Mouse (Mus musculus): Measurements from ENCODE around the gene Rnft1.

Gene Rnft1

DNA sequence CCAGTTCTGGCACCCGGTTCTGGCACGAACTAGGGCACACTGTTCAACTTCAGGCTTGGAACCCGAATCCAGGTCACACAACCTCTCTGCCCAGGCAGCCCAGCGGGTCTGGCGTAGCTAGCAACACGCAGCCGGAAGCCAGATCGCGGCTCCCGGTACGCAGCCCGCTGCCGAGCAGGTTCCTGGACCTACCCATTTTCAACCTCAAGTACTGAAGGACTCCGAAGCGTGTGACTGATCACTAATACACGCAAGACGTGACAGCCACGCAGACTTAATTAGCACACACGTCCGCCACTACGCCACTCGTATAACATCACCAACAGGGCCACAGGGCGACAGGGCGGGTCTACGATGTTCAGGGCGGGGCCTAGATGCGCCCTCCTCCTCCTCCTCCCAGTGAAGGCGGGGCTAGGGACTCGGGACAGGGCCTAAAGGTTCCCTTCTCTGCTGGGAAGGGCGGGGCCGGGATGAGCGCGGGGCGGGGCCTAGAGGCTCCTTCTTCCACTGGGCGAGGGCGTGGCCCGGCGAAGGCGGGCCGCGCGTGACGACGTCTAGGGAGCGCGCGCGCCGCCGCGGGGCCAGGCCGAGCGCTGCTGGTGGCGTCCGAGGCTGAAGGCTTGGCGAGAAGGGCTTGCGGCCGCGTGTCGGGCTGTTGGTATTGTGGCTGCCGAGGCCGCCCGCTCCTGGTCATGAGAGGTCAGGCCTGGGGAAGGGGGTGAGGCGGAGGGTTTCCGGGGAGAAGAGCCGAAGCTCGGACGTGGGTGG lies at the start of gene Rnft1:
Gene Rnft1 (plus strand): TSS at position 557 of the 768 bp plus-strand sequence.
- peak; percentile 98 for DNase-seq (ENCODE audit: low read depth, low spot score)

DNA sequence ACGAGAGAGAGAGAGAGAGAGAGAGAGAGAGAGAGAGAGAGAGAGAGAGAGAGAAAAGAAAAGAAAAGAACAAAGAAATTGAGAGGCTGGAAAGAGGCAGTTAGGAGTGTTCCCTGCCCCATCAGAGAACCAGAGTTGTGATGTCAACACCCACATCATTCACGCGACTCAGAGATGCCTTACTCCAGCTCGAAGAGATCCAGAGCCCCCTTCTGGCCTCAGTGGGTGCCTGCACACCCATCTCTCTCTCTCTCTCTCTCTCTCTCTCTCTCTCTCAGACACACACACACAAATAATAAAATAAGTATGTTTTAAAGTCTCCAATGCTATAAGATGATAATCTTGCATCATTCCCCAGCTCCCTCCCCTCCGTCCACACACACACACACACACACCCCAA lies 47.6 kb upstream of the Rnft1 start:
- DNase-seq (ENCODE audit: low read depth, low spot score) = peak; percentile 65

DNA sequence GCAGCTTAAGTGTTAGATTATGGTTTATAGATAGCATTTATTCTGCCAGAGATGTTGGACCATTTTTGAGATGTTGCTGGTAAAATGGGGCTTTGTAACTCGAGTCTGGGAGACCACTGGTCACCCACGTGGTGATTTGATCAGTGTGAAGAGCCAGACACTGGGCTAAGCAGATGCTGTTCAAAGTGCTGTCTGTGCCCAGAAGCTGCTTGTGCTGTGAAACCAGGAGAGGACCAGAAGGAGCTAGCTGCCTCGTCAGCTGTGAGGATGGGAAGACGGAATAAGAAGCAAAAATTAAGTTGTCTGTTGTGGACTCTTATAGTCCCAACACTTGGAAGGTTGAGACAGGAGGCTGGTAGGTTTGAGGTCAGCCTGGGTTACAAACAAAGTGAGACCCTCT lies 46.2 kb upstream of the Rnft1 start:
- DNase-seq (ENCODE audit: low read depth, low spot score) = no peak

DNA sequence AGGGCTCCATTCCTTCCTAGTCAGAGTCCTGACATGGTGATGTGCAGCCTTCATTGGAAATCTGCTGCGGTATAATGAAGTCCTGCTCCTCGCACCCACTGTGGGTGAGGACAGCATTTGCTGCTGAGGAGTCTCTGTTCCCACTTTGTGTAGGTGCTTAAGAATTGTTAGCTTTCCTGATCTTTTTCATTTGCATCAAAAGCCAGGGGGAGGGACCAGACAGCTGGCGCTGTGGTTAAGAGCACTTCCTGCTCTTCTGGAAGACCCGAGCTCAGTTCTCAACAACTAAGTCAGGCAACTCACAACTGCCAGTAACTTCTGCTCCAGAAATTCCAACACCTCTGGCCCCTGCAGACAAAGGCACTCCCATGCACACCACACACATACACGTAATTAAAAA lies 43.7 kb upstream of the Rnft1 start:
- peak; percentile 28 for DNase-seq (ENCODE audit: low read depth, low spot score)

DNA sequence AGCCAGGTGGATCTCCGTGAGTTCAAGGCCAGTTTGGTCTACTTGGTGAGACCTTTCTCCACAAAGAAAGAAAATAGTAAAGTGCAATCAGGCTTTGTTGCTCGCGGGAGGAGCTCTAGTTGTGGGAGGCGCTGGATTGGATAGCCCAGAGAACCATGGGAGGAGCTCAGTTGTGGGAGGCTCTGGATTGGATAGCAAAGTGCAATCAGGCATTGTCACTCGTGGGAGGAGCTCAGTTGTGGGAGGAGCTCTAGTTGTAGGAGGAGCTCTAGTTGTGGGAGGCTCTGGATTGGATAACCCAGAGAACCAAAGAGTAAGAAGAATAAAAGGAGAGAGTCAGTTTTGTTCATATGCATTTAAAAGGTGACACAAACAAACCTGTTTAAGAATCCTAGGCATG lies 30.5 kb upstream of the Rnft1 start:
- DNase-seq (ENCODE audit: low read depth, low spot score) = peak; percentile 95

DNA sequence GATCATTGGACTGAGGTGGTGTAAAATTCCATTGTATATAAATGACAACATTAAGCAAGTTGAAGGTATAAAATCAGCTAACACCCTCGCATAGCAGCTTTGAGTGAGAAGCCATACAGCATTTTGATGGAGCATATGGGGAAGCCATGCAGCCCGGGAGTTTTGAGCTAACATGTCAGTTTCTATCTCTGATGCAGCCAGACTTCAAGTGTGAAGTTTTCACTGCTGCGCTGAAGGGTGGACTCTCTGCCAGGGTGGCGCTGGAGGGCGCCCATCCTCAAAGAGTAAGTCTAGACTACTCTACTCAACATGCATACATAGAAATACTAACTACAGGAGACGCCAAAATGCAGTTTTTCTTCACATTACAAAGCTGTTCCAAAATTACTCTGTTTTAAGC lies 26.9 kb upstream of the Rnft1 start:
- DNase-seq (ENCODE audit: low read depth, low spot score) = no peak

DNA sequence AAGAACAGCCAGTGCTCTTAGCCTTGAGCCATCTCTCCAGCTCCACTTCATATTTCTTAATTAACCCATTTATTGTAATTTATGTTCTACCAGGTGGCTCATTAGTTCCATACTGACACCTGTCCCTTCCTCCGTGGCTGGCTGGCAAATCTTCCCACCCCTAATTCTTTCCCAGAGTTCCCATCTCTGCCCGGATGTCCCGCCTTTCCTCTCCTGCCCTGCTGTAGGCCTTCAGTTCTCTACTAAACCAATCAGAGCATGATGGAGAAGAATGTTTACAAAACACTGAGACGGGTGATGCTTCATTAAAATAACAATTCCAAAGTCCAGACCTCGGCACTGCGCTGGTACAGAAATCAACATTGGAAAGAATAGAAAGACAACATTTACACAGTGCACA lies 25.6 kb upstream of the Rnft1 start:
- peak; percentile 87 for DNase-seq (ENCODE audit: low read depth, low spot score)

DNA sequence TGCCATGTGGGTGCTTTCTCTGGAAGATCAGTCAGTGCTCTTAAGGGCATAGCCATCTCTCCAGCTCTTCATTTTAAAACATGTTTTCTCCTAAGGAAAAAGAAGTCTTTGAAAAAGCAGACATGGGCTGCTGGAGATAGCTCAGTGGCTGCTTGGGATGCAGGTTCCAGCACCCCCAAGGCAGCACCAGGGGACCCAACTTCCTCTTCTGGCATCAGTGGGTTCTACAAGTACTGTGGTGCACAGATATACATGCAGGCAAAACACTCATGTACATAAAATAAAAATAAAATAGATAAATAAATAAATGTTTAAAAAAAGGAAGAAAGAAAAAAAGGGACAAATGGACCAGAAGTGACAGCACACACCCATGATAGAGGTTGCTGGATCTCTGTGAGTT lies 21.9 kb upstream of the Rnft1 start:
- peak; percentile 40 for DNase-seq (ENCODE audit: low read depth, low spot score)

DNA sequence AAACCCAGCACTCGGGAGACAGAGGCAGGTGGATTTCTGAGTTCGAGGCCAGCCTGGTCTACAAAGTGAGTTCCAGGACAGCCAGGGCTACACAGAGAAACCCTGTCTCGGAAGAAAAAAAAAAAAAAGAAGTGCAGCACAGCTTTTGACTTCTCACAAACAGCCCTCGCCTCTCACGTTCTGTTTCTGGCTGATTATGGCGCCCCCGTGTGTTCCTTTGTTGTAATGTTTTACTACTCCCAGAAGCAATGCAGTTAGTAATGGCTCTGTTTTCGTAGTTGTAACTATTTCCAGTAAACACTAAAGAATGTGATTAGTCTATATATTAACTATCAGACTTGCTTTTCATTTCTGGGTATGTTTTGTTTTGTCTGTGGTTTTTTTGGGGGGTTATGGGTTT lies 20.2 kb upstream of the Rnft1 start:
- peak; percentile 81 for DNase-seq (ENCODE audit: low read depth, low spot score)

DNA sequence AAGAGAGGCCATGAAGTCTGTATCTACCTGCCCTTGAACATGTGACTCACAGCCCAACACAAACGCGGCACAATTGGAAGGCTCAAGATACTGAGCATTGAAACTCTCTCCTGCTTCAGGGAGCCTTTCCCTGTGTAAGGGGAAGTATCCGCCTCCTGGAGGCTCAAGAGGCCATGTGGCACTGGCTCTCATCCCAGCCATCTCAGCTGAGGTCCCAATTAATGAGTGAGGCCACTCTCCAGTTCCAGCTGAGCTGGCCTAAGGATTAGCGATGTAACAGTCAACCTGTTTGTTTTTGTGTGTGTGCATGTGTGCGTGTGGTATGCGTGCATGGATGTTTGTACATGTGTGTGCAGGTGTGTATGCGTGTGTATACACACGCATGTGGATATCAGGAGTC lies 16.1 kb upstream of the Rnft1 start:
- no peak for DNase-seq (ENCODE audit: low read depth, low spot score)

DNA sequence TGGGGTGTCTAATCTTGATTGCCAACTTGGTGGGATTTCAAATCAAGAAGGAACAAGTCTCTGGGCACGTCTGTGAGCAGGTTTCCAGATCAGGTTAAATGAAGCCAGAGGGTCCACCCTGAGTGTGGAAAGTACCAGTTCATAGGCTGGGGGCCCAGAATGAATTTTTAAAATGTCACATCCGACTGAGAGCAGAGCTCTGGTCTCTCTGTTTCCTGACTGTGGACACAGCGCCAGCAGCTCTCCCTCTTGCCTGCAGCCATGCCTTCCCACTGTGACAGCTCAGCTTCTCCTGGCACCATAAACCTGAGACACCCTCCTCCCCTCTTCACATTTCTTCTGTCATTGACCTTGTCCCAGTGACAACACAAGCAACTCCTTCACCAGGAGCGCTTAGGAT lies 15.5 kb upstream of the Rnft1 start:
- no peak for DNase-seq (ENCODE audit: low read depth, low spot score)

DNA sequence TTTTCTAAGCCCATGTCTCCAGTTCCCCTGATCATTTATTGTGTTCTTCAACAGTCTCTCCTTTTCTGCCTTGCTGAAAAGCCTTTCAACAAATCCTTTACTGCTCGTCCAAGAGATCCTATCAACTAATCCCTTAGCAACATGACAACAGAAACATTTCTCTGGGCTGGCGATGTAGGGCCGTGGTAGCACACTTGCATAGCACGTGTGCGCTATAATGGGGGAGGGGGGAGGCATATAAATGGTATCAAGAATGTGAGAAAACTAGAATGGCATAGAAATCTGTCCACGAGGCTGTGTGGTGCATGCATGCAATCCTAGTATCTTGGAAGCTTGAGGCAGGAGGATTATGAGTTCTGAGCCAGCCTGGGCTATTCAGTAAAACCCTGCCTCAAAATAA lies 12.7 kb upstream of the Rnft1 start:
- no peak for DNase-seq (ENCODE audit: low read depth, low spot score)

DNA sequence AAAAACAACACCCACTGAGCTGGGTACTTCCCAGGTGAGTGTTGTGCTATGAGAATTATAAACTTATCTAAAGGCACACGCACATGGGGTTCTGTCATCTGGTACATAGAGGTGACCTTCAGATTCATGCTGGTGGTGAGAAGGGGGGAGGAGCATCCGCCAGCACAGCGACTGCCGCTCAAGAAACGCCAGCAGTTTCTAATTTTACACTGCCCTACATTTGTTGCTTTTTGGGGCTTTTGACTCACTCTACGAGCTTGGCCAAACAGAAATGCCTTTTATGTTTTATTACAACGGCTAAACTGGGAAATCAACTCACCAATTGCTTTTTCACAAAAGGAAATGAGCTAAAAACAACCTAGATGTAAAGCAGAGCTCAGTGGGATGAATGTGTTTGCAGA lies 11.7 kb upstream of the Rnft1 start:
- no peak for DNase-seq (ENCODE audit: low read depth, low spot score)

DNA sequence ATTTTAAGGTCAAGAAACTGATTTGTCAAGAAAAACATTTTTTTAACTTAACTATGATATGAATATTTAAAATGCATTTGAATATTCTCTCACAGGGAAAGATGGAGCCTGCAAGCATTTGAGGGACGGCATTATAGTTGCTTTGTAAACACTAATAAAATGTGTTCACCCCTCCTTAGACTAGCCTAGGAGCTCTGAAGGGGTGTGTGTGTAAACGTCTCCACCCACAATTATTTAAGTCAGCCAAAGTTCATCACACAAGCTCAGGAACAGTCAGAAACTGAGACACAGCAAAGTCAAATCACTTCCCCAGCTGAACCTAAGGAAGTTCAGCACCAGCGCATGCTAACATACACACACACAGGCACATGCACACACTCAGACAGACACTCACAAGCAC lies 10.9 kb upstream of the Rnft1 start:
- DNase-seq (ENCODE audit: low read depth, low spot score) = no peak

DNA sequence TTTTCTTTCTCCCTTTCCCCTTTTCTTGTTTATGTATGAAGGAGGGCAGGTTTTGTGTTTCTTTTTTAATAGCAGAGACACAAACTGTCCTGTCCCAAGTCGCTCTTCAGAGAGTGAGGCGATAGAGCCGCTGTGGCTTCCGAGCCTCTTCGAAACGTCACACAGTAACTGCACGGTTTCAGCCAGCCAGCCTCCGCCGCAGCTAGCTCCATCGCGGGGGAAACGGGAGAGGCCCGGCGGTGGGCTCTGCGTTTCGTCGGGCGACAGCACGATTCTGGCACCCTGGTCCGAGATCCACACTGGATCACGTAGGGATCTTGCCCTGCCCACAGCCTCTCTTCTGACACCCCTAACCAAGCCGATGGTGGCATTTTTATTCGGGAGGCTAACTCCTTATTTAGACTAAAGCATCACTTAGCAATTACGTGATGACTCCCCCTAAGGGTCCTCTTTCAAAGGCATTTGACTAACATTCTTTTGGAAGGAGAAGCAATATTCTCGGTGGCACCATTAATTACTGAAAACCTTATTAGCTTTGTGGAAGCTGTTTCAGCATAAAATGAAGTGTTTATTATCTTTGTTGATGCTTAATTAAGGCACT lies 553 bp downstream of the Rnft1 start:
- DNase-seq (ENCODE audit: low read depth, low spot score) = no peak

DNA sequence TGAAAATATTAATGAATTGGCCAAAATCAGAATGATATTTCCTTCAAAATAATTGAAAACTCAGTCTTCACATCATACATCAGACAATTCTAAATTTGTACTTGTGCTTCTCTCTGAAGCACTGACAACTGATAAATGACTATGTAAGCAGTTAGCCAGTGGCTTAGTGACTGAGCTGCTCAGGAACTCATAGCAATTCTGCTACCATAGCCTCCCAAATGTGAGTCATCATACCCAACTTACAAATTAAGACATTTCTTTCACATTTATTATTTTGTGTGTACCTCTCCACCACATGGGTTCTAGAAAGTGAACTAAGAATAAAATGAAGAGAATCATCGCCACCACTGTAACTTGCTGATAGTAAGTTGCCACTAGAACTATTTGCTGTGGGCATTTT lies 6.3 kb downstream of the Rnft1 start:
- no peak for DNase-seq (ENCODE audit: low read depth, low spot score)

DNA sequence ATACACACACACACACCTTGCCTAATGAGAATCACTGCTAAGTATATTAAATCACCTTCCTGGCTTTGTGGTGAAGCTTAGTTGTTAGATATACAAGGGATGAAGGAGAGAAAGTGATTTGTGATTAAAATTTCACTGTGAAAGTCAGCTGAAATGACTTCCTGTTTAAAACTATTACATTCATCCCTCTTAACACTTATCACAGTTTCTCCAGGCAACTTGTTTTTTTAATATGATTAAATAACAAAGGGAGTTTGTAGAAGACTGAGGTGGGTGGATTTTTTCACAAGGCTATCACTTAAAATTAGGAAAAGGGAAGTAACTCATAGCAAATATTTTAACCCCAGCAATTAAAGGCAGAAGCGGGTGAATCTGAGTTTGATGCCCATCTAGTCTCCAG lies 12.9 kb downstream of the Rnft1 start:
- no peak for DNase-seq (ENCODE audit: low read depth, low spot score)

DNA sequence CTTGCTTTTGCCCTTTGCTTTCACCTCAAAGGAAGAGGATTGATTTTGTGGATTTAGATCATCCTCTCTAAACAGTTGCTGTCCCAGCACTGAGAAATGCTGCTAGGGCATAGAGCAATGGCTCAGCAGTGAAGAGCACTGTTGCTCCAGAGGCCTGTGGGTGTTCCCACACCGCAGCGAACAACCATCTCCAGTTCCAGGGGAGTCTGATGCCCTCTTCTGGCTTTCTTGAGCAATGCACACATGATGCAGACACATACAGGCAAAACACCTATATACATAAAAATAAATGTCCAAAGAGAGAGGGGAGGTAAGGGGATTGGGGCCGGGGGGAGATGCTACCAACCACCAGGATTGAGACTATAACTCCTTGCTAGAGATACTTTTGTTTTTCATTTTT lies 13.5 kb downstream of the Rnft1 start:
- peak; percentile 82 for DNase-seq (ENCODE audit: low read depth, low spot score)

DNA sequence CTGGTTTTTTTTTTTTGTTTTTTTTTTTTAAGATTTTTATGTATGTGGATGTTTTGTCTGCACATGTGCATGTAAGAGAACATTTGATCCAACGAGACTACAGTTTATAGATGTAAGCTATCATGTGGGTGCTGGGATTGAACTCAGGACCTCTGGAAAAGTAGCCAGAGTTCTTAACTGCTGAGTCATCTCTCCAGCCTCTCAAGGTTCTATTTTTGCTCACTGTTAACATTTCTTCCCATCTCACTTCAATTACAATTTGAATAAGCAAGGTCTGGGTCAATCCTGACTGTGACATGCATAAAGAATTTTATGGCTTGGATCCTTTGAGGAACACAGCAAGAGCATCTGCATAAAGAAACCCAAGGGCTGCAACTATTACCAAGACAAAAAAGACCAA lies 16.3 kb downstream of the Rnft1 start:
- peak; percentile 85 for DNase-seq (ENCODE audit: low read depth, low spot score)

DNA sequence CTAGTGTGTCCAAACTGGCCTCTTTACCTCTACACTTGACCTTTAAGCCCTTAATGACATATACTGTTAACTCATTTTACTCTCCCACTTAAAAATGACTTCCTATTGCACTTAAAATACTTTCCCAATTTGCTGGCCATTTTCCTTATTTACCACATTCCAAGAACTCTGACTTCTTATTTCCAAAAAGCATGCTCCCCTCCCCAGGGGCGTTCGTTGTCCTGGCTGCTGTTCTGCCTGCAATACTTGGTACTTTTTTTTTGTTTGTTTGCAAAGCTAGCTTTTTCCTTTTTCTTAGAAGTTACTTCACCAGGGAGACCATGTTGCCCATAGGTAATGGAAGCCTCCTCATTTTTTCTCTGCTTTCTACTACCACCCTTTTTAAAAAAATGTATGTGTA lies 18.7 kb downstream of the Rnft1 start:
- no peak for DNase-seq (ENCODE audit: low read depth, low spot score)

DNA sequence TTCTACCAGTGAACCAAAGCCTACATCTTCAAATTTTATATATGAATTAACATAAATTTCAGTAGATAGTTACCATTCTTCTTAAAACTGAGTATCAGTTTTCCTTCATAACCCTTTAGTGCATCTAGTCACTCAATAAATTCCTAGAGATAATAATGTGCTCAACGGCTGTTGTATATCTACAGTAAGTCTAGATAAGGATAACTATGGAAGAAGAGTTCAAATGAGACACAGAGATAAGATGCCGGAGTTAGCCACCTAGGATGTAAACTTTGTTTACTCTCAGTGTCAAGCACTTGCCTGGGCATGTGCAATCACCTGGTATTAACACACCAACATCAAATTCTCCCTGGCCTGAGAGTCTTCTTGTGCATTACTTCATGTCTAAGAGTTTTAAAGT lies 22.9 kb downstream of the Rnft1 start:
- DNase-seq (ENCODE audit: low read depth, low spot score) = no peak

DNA sequence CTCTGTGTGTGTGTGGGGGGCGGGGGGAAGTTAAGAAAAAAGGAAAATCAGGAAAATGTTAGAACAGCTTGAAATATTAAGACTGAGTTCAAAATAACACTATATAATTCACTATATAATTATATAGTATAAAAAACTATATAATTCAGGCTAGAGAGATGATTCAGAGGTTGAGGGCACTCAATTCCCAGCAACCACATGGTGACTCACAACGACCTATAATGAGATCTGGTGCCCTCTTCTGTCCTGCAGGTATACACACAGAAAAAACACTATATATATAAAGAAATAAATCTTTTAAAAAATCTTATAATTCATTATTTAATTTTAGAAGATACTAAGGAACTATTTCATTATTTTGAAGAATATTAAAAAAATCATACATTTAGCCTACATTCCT lies 23.5 kb downstream of the Rnft1 start:
- no peak for DNase-seq (ENCODE audit: low read depth, low spot score)

DNA sequence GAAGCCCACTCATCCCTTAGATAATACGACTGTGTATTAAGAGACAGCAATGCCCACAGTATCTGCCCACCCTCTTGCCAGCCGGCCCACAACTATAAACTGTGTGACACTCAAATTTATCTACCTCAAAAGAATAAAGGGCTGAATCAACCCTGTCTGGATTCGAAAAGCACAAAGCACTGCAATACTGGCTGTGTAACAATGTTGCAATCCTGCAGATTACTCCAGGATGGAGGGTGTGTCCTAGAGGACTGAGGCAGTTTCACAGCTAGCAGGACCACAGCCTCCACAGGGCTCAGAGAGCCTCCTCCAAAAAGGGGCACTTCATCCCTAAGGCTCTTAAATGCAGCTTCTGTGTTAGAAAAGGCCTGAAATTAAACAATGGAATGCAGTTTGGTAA lies 32.2 kb downstream of the Rnft1 start:
- DNase-seq (ENCODE audit: low read depth, low spot score) = no peak

DNA sequence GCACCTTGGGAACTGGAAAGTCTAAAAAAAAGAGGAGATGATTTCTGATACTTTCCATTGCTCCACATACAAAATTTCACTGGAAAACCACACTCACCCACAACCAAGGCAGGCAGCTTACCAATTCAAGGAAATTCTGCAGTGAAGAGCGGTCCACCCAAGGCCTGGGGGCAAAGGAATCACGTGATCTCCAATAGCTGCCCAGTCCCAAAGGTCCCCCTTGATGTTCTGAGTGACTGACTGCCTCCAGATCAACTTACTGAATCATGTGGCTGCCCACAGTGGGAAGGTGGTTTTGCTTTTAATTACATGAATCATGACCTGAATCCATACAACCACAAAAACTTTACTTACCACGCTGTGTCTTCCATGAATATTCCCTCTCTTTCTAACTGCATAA lies 32.8 kb downstream of the Rnft1 start:
- no peak for DNase-seq (ENCODE audit: low read depth, low spot score)
